ENCODE assay signal across 8 mouse cellular contexts in the genomic region with DNA sequence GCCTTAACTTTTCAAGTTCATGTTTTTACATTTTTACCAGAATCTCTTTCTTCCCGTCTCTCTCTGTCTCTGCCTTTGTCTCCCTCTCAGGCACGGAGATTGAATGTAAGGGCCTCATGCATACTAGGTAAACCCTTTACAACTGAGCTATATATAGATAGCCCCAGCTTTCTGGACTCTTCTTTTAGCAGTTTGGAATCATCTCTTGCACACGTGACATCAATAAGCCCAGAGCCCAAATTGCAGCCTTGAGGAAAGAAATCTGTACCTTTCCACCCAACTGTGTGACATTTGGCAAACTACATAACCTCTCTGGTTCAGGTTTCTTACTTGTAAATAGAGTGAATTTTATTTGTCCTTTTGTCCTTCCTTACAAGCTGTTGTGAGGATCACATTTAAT. TPM values are rescaled to one million over a fixed set of nuclear protein-coding genes. Genes with fewer than 3 reads are reported as not detected.
DNase-seq lines count a peak whose midpoint lies in the region; ATAC-seq lines count a peak whose summit lies in the region.

No protein-coding gene starts in this region.

- 11% methylated on average over 3 of the region's 3 CpGs for WGBS in forebrain, embryonic 12.5 days
- WGBS in liver, embryonic 12.5 days (ENCODE audit: insufficient replicate concordance), result 38% methylated on average over 3 of the region's 3 CpGs

- H3K4me1 ChIP-seq in forebrain, embryonic 12.5 days, result peaks cover 20% of the 10 kb centered on the region
- H3K4me1 ChIP-seq in liver, embryonic 12.5 days, result peaks cover 20% of the 10 kb centered on the region

- no peaks in the 10 kb centered on the region for H3K36me3 ChIP-seq in forebrain, embryonic 12.5 days (replicated peaks)
- no peaks in the 10 kb centered on the region for H3K36me3 ChIP-seq in liver, embryonic 12.5 days

- peak overlapping the region; percentile 86 for H3K4me3 ChIP-seq in forebrain, embryonic 12.5 days (replicated peaks)
- H3K4me3 ChIP-seq in liver, embryonic 12.5 days, result peak overlapping the region; percentile 67

- H3K9ac ChIP-seq in forebrain, embryonic 12.5 days, result peak overlapping the region; percentile 95
- no peak overlapping the region for H3K9ac ChIP-seq in liver, embryonic 12.5 days

- H3K9me3 ChIP-seq in forebrain, embryonic 12.5 days, result no peaks in the 10 kb centered on the region
- H3K9me3 ChIP-seq in liver, embryonic 12.5 days (replicated peaks), result no peaks in the 10 kb centered on the region

- peak overlapping the region; percentile 63 for H3K4me2 ChIP-seq in forebrain, embryonic 12.5 days
- peak overlapping the region; percentile 95 for H3K4me2 ChIP-seq in liver, embryonic 12.5 days

- no peaks in the 10 kb centered on the region for H3K27me3 ChIP-seq in forebrain, embryonic 12.5 days
- H3K27me3 ChIP-seq in liver, embryonic 12.5 days (replicated peaks), result peaks cover 38% of the 10 kb centered on the region

- DNase-seq in frontal cortex, postnatal 14 days (ENCODE audit: low spot score in 2 of 2), result no peak
- DNase-seq in 3T3-L1 (ENCODE audit: low read depth, low spot score), result peak; percentile 25
- DNase-seq in thymus, postnatal 10 days (ENCODE audit: low spot score in 2 of 2), result no peak
- DNase-seq in kidney, postnatal 10 days, result no peak

- peak; percentile 13; the same call in 1 of the 2 replicates for ATAC-seq in frontal cortex, adult (ENCODE audit: low TSS enrichment)
- no peak for ATAC-seq in forebrain, embryonic 12.5 days (ENCODE audit: low FRiP score)
- ATAC-seq in liver, embryonic 12.5 days, result no peak
- no peak for ATAC-seq in activated CD4-positive, CD25-positive, alpha-beta regulatory T cell, adult 4 months

- H3K27ac ChIP-seq in forebrain, embryonic 12.5 days, result no peak overlapping the region; the same call in 1 of the 2 replicates
- no peak overlapping the region for H3K27ac ChIP-seq in liver, embryonic 12.5 days

RNA-seq across cellular contexts. Expression of gene Myo5a, which starts 1.5 kb away (rescaled TPM):
- polyA plus RNA-seq in forebrain, embryonic 12.5 days (2016; fragmentation: Nextera tagmentation; extraction: Ambion mirVana), result 36.8 and 45.9 TPM in 2 replicates
- 3.8 and 3.9 TPM in 2 replicates for polyA plus RNA-seq in liver, embryonic 12.5 days (2016; fragmentation: Nextera tagmentation; extraction: Ambion mirVana)
- polyA plus RNA-seq in activated CD4-positive, CD25-positive, alpha-beta regulatory T cell, adult 4 months (2017; shearing (Covaris generic)), result 10 to 100 TPM in 1 of 2 experiments, 1 to 10 TPM in 1; 5.7 to 10.6 TPM

RNA-seq across cellular contexts. Expression of gene Arpp19, which starts 34.9 kb away (rescaled TPM):
- 321 and 326 TPM in 2 replicates for polyA plus RNA-seq in forebrain, embryonic 12.5 days (2016; fragmentation: Nextera tagmentation; extraction: Ambion mirVana)
- polyA plus RNA-seq in liver, embryonic 12.5 days (2016; fragmentation: Nextera tagmentation; extraction: Ambion mirVana), result 232 and 236 TPM in 2 replicates
- polyA plus RNA-seq in activated CD4-positive, CD25-positive, alpha-beta regulatory T cell, adult 4 months (2017; shearing (Covaris generic)), result 100 to 1,000 TPM; 326 to 420 TPM
